Mouse (Mus musculus) forebrain, embryonic 14.5 days (tissue): ENCODE results near the gene Socs3. TPM values are rescaled to one million over a fixed set of nuclear protein-coding genes. Genes with fewer than 3 reads are reported as not detected.
A peak's percentile ranks its signal among the peaks of the same experiment; 100 is the strongest.

Experiments
- ATAC-seq: fragments of 200-750 bp; cut with Nextera tagmentation; 2 replicates; pipeline ENCODE4 v1.8.0; 2017; ENCODE audit warnings: mild to moderate bottlenecking, moderate library complexity
- DNase-seq: peaks from one replicate; pipeline ENCODE4 v3.0.0-alpha.2; 2015; ENCODE audit warnings: low spot score
- H3K27ac ChIP-seq: fragments of 300-500 bp; sonication (generic); 2 replicates; pipeline ENCODE4 v1.5.1; 2014; ENCODE audit warnings: low read depth, mild to moderate bottlenecking, control low read depth, low read length, moderate library complexity
- H3K27me3 ChIP-seq: fragments of 300-500 bp; sonication (generic); replicated peaks from 2 replicates; pipeline ENCODE4 v1.6.1; 2014; ENCODE audit warnings: low read length, control low read depth, mixed read lengths; ENCODE audit not compliant: control insufficient read depth, insufficient read depth
- H3K36me3 ChIP-seq: fragments of 300-500 bp; sonication (generic); 2 replicates; pipeline ENCODE4 v1.6.1; 2014; ENCODE audit warnings: low read length, control low read depth; ENCODE audit not compliant: control insufficient read depth, insufficient read depth
- H3K4me1 ChIP-seq: fragments of 300-500 bp; sonication (generic); 2 replicates; pipeline ENCODE4 v1.6.1; 2014; ENCODE audit warnings: antibody characterized with exemption, low read length, control low read depth; ENCODE audit not compliant: control insufficient read depth, insufficient read depth
- H3K4me2 ChIP-seq: fragments of 300-500 bp; sonication (generic); 2 replicates; pipeline ENCODE4 v1.6.1; 2014; ENCODE audit warnings: mild to moderate bottlenecking, control low read depth, low read length
- H3K4me3 ChIP-seq: fragments of 300-500 bp; sonication (generic); 2 replicates; pipeline ENCODE4 v1.5.1; 2014; ENCODE audit warnings: low read depth, low read length, control low read depth
- H3K9ac ChIP-seq: fragments of 300-500 bp; sonication (generic); 2 replicates; pipeline ENCODE4 v1.6.1; 2014; ENCODE audit warnings: mild to moderate bottlenecking, low read length, control low read depth, moderate library complexity
- H3K9me3 ChIP-seq: fragments of 300-500 bp; sonication (generic); replicated peaks from 2 replicates; pipeline ENCODE4 v1.6.1; 2016; ENCODE audit warnings: low read length, control low read depth, mixed read lengths; ENCODE audit not compliant: control insufficient read depth
- WGBS: fragments of 180-500 bp; shearing (Covaris S2); extraction: QIAGEN DNeasy Blood & Tissue Kit; methylation state at CpG from one replicate; pipeline ENCODE4 v1.1.7; 2014; 5-methylcytosine and 5-hydroxymethylcytosine counted together
- polyA plus RNA-seq: library from polyadenylated mRNA; unstranded; fragments of >200 nt; fragmentation: Nextera tagmentation; extraction: Ambion mirVana; gene quantifications from 2 replicates; pipeline ENCODE4 v1.2.1, GENCODE M21; 2014

Gene Socs3
- polyA plus RNA-seq, 1 experiment from 2014 or later: 8.1 TPM

- DNase-seq: no peak
- Histone ChIP-seq H3K27ac (no peak overlapping the region), H3K9me3 (no peaks in the 10 kb centered on the region), H3K4me1 (peaks cover 36% of the 10 kb centered on the region), H3K9ac (no peak overlapping the region), H3K36me3 (peaks cover 6% of the 10 kb centered on the region; the same call in 1 of the 2 replicates), H3K4me3 (no peak overlapping the region), H3K27me3 (no peaks in the 10 kb centered on the region; the same call in 1 of the 2 replicates), H3K4me2 (no peak overlapping the region)
- WGBS: 72% methylated on average over 5 of the region's 6 CpGs
- ATAC-seq: no peak
These were observed 1.3 kb upstream of the Socs3 start for GRCm38 (mm10) chr11:117971100-117971499.

- ATAC-seq (peak; percentile 89), DNase-seq (peak; percentile 96)
- Histone ChIP-seq H3K4me3 (peak overlapping the region; percentile 76), H3K36me3 (peaks cover 6% of the 10 kb centered on the region; the same call in 1 of the 2 replicates), H3K27ac (peak overlapping the region; percentile 92), H3K4me1 (peaks cover 32% of the 10 kb centered on the region), H3K27me3 (no peaks in the 10 kb centered on the region; the same call in 1 of the 2 replicates), H3K9me3 (no peaks in the 10 kb centered on the region), H3K9ac (peak overlapping the region; percentile 84), H3K4me2 (peak overlapping the region; percentile 98)
- 1% methylated on average over 54 of the region's 65 CpGs for WGBS
These were observed 525 bp downstream of the Socs3 start for GRCm38 (mm10) chr11:117969100-117969944.

GRCm38 (mm10) chr11:117968716-117969099, 1.1 kb downstream of the Socs3 start:
- Histone ChIP-seq H3K9me3 (no peaks in the 10 kb centered on the region), H3K27ac (peak overlapping the region; percentile 92), H3K36me3 (peaks cover 6% of the 10 kb centered on the region; the same call in 1 of the 2 replicates), H3K9ac (peak overlapping the region; percentile 84), H3K27me3 (no peaks in the 10 kb centered on the region; the same call in 1 of the 2 replicates), H3K4me2 (peak overlapping the region; percentile 98), H3K4me1 (peaks cover 36% of the 10 kb centered on the region), H3K4me3 (peak overlapping the region; percentile 76)
- DNase-seq (peak; percentile 66), ATAC-seq (peak; percentile 49; the same call in 1 of the 2 replicates)
- WGBS: under 1% methylated on average over 31 of the region's 34 CpGs

- ATAC-seq: peak; percentile 0; the same call in 1 of the 2 replicates
- H3K4me1 ChIP-seq: peaks cover 39% of the 10 kb centered on the region
- peak overlapping the region; percentile 98 for H3K4me2 ChIP-seq
- H3K27me3 ChIP-seq: no peaks in the 10 kb centered on the region; the same call in 1 of the 2 replicates
- H3K9me3 ChIP-seq: no peaks in the 10 kb centered on the region
- H3K27ac ChIP-seq: peak overlapping the region; percentile 92; the same call in 1 of the 2 replicates
- H3K4me3 ChIP-seq: peak overlapping the region; percentile 76
- H3K36me3 ChIP-seq: peaks cover 6% of the 10 kb centered on the region; the same call in 1 of the 2 replicates
- DNase-seq: peak; percentile 43
- peak overlapping the region; percentile 84 for H3K9ac ChIP-seq
- WGBS: 1% methylated on average over 62 of the region's 64 CpGs
These were observed 1.7 kb downstream of the Socs3 start for GRCm38 (mm10) chr11:117968016-117968671.

- Histone ChIP-seq H3K9me3 (no peaks in the 10 kb centered on the region), H3K27ac (0 out of 2 replicates have a peak overlapping the region, but pooled peaks have one; percentile 92), H3K4me1 (peaks cover 44% of the 10 kb centered on the region), H3K9ac (peak overlapping the region; percentile 84), H3K36me3 (peaks cover 6% of the 10 kb centered on the region; the same call in 1 of the 2 replicates), H3K4me2 (peak overlapping the region; percentile 98), H3K27me3 (no peaks in the 10 kb centered on the region; the same call in 1 of the 2 replicates), H3K4me3 (peak overlapping the region; percentile 76)
- DNase-seq (peak; percentile 57), ATAC-seq (no peak)
- 3% methylated on average over 34 of the region's 34 CpGs for WGBS
These were observed 2.4 kb downstream of the Socs3 start for GRCm38 (mm10) chr11:117967249-117968015.

GRCm38 (mm10) chr11:117966506-117967100, 3.2 kb downstream of the Socs3 start:
- H3K4me3 ChIP-seq: peak overlapping the region; percentile 76; the same call in 1 of the 2 replicates
- no peaks in the 10 kb centered on the region for H3K9me3 ChIP-seq
- peak overlapping the region; percentile 22; the same call in 1 of the 2 replicates for H3K9ac ChIP-seq
- 35% methylated on average over 7 of the region's 7 CpGs for WGBS
- H3K4me1 ChIP-seq: peaks cover 44% of the 10 kb centered on the region
- ATAC-seq (no peak), DNase-seq (no peak)
- peaks cover 6% of the 10 kb centered on the region; the same call in 1 of the 2 replicates for H3K36me3 ChIP-seq
- peak overlapping the region; percentile 98 for H3K4me2 ChIP-seq
- no peak overlapping the region for H3K27ac ChIP-seq
- H3K27me3 ChIP-seq: no peaks in the 10 kb centered on the region; the same call in 1 of the 2 replicates

- Histone ChIP-seq H3K27ac (no peak overlapping the region), H3K27me3 (no peaks in the 10 kb centered on the region; the same call in 1 of the 2 replicates), H3K36me3 (peaks cover 6% of the 10 kb centered on the region; the same call in 1 of the 2 replicates), H3K4me2 (peak overlapping the region; percentile 98; the same call in 1 of the 2 replicates), H3K9ac (peak overlapping the region; percentile 6; the same call in 1 of the 2 replicates), H3K9me3 (no peaks in the 10 kb centered on the region), H3K4me3 (no peak overlapping the region), H3K4me1 (peaks cover 44% of the 10 kb centered on the region)
- WGBS: 15% methylated on average over 9 of the region's 9 CpGs
- ATAC-seq (no peak), DNase-seq (no peak)
These were observed 4.3 kb downstream of the Socs3 start for GRCm38 (mm10) chr11:117965561-117965981.
